Mouse (Mus musculus) urinary bladder, postnatal 10 days (tissue): Measurements from ENCODE around the gene Clcnka.

ENCODE experiments used
- DNase-seq: peaks from one replicate; pipeline ENCODE4 v3.0.0; 2022; ENCODE audit warnings: low spot score

Gene Clcnka

DNA sequence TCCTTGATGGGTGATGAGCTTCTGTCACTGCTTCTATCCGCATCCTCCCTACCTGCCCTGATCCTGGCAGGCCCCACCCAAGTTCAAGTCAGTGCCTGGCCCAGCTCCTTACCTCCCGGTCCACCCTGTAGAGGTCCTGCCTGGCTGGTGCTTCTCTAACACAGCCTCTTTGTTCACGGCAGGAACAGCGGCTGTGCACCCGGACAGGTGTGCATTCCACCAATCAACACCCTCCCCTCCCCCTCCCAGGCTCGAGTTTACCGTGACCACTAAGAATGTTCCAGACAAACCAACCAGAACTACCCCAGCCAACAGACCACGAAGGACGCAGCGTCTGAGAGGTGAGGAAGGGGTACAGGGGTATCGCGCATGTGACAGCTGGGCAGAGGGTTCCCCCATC lies at the start of gene Clcnka:
TSS of gene Clcnka (minus strand) at position 180 of the 400 bp plus-strand sequence.
- DNase-seq, result no peak

DNA sequence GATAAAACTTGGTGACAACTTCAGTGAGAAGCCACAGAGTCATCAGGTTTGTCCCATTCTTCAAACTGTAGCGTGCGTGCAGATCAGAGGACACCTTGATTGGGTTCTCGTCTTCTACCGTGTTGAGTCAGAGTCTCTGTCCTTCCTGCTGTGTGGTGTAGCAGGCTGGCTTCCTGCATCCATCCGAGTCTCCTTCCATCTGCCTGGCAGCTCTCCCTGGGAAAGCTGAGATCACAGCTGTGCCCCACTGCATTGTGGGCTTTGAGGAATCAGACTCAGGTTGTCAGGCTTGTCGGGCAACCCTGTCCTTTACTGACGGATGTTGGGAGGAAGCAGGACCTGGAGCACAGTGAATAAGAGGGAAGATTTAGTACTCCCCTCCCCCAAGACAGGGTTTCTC lies 47.7 kb upstream of the Clcnka start:
- no peak for DNase-seq

DNA sequence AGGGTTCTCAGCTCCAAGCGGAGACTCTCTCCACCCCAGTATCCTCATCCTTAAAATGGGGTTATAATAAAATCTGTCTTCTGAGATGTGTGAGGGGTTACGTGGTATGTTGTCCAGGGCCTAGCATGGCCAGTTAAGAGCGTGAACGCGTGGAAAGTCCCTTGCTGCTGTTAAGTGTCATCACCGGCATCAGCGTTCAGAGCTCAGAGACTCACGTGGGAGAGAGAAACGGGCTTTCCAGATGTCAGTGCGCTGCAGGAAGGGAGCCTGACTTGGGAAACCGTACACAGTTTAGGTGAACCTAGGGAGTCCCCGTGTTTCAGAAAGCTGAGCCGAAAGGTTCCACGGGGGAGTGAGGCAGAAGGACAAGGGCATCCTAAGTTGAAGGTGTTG lies 46.8 kb upstream of the Clcnka start:
- no peak for DNase-seq

DNA sequence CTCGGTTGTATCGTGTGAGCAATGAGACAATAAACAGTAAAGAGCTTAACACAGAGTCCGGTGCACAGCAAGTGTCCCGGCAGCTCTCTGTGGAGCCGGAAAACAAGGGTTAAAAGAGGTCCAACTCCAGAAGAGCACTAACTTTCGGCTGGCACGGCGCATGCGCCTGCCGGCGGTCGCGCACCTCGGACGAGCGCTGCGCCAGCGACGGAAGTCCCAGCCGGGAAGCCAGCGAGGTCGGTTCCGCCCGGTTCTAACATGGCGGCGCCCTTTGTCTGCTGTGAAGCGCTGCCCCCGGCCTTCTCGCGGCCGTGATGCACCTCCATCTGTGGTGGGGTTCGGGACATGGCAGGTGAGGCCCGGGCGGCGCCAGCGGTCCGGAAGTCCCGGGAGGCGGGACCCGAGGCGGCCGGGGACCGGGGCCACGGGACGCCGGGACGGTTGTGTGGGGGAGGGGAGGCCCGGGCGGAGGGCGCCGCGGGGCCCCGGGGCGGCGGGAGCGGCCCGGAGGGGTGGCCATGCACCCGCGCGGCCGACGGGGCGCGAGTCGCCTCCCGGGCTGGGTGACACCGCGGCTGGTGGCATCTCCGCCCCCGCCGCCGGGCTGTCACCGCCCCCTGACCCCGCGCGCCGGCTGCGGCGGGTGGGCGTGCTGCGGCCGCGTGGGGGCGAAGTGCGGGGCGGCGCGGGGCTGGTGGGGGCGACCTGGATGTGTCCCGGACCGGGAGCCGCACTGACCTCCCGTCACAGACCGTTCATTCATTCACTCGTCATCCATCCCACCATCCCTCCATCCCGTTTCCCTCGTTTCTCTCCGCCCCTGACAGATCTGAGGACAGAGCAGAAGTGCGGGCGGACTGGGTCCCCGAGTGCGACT lies 46.2 kb upstream of the Clcnka start, which contains the start of gene Zbtb17:
TSS of gene Zbtb17 (plus strand) at position 204 of the 877 bp plus-strand sequence.
- peak; percentile 64 for DNase-seq

DNA sequence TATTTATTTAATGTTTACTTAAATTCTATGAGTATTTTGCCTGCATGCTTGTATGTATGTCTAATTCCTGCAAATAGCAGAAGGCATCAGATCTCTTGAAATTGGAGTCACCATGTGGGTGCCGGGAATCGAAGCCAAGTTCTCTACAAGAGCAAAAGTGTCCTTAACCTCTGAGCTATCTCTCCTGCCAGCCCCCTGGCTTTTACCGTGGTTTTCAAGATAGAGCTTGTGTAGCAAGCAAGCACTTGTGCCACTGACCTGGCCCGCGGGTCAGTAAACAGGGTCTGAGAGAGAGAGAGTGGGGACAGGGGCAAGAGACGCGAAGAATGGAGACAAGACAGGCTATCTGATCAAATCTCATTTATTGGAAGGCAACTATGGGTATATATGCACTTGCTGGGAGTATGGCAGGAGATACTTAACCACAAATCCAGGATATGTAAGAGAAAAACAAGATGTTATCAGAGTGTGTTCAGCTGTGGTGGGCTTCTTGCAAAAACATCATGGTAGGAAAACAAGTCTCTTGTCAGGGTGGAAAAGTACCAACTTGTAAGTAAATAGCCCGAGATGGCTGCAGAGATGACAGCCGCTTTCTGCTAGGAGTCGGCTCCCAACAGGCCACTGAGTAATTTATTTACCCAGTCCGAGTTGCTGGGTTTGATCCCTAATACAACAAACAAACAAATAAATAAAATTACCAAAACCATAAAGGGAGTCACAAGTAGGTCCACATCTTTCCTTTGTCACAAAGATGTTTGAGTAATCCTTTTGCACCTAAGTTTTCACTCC lies 45.3 kb upstream of the Clcnka start:
- no peak for DNase-seq

DNA sequence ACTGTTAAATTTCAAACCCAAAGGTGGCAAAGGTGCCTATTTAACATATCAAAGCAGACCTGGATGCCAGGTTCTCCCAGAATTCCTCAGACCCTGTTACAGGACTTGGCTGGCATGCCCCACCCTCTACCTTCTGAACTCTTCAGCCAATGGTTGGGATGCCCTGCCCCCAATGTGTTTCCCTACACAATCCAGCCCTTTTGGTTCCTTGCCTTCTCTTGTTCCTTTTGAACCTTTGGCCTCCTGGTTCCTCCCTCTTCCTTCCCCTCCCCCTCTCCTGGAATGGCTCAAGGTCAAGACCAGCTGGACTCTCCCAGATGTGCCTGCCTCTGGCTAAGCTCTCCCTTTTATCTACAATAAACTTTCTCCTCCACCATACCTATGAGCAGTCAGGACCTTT lies 42.4 kb upstream of the Clcnka start:
- DNase-seq, result no peak

DNA sequence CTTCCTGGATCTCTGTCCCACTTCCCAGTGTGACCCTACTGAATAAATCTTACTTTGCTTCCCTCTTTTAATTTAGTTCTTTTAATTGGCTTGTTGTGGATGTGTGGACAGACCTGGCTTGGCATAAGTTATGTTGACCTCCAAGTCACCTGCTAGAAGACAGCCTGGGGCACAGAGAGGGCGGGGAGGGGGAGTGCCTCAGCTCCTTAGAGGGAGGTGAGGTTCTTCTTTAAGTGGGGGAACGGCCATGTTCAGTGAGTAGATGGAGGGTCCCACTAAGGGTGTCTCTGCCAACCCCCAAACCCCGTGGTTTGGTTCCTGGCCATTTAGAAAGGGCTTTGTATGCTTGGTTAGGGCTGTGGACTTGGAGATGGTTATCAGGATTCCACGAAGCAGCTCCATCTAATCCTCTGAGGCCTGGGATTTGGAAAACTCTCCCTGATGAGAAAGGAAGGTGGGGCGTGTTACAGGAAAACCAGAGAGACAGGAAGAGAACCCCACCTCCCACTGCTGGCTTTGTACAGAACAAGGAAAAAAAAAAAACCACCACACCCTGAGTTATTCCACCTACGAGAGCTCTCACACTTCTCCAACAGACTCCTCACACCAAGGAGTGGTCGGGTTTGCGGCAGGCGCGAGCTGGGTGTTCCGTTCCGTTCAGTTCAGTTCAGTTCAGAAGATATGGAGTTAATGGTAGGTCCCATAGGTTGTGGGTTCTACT lies 40.7 kb upstream of the Clcnka start:
- no peak for DNase-seq

DNA sequence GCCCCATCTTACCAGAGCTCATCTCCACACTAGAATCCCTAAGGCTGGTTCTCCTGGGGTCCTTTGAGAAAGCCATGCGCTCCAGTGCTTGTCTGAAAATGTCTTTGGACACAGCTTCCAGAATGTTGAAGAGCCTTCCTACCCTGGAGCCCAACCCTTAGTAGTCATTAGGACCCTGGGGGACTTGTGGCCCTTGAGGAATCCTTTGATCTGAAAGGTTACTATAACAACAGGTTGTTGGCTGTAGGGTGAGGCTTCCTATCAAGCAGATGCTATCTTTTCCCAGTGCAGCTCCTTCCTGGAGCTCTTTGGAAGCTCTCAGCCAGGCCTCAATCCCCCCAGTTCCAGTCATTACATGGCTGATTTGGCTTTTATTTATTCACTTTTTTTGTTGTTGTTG lies 37.5 kb upstream of the Clcnka start, which contains the start of gene Srarp:
TSS of gene Srarp (minus strand) at position 132 of the 400 bp plus-strand sequence.
- DNase-seq, result no peak

DNA sequence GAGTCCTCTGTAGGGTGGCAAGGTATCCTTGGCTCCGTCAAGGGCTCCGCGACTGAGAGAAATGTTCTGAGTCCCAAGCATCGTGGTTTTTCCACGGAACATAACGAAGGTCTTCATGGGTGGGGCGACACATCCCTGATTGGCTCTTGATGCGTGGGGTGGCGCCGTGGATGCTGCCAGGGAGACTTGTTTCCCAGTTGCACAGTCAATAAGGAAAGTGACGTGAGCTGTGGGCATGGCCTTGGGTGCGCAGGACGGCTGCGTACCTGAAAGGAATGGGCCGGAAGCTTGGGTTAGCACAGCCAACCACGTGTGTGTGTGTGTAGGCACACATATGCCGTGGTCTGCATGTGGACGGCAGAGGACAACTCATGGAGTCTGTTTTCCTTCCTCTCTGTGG lies 34.7 kb upstream of the Clcnka start:
- no peak for DNase-seq

DNA sequence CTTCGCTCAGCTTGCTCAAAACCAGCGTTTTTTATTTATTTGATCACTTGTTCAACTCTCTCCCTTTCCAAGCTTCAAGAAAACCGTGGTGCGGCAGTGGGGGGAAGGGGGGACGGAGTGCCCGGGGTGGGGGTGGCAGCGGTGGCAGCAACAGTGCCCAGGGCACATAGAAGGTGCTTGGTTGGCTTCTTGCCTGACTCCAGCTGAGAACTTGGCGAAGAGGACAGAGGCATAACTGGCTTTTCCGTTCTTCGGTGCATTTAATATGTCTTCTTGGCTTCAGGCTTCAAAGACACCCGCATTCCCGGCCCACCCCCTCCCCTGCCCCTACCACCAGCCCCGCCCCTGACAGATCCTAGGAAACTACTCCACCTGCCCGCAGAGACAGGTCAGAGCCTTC lies 34.1 kb upstream of the Clcnka start:
- no peak for DNase-seq

DNA sequence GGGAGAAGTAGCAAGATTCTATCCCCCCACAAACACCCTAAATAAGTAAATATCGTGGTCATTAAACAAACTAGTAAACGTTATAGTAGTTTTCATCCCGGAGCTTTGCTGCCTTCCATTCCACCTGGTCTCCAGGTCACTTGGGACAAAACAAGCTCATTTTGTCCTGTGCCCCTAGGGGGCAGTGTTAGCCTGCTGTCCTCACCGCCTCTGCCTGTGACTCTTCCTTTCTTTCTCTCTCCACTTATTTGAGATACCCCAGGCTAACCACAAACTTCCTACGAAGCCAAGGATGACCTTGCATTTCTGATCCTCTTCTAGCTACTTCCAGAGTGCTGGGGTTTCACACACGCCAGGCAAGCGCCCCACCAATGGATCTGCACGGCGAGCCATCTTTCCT lies 32.5 kb upstream of the Clcnka start:
- no peak for DNase-seq

GRCm38 (mm10) chr4:141429847-141430246 lies 31.3 kb upstream of the Clcnka start:
- DNase-seq, result no peak

- no peak for DNase-seq
These were observed 30.9 kb upstream of the Clcnka start for GRCm38 (mm10) chr4:141429381-141429780.

GRCm38 (mm10) chr4:141427921-141428320 lies 29.4 kb upstream of the Clcnka start:
- DNase-seq, result no peak

DNA sequence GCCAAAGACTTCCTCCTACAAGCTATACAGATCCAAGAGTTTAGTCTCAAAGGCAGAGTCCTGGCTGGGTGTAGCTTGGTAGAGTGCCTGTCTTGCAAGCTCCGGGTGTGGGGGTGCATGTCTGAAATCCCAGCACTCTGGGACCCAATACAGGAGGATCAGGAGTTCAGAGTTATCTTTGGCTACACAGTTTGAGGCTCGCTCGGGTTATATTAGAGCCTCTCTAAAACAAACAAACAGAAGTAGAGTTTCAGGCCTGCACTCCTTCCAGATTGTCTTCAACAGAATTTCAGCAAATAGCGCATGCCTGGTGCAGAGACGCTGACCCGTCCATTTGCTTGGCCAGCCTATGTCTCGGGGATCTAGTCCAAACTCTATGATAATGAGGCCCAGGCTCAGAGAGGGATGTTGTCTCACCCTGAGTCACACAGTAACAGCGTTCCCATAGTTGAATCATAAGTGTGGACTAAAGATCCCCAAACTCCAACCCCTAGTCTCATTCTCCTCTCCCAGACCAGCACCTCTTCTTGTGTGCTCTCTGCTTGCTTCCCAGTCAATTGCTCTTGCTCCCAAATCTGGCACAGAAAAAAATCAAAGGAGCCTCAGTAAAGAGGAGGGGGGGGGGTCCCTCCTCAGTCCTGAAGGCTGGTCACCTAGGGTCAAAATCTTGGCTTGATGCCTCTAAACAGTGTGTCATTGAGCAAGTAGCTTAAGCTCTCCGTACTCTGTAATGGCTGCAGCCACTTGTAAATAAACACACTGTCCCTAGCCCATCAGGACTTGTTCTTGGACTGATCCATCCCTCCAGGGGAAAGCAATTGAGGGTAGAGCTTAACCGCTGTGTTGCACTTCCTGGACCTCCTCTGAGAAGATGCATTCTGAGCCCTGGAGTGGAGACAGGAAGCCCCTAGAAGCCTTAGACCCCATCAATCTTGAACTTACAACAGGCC lies 28.5 kb upstream of the Clcnka start:
- no peak for DNase-seq

DNA sequence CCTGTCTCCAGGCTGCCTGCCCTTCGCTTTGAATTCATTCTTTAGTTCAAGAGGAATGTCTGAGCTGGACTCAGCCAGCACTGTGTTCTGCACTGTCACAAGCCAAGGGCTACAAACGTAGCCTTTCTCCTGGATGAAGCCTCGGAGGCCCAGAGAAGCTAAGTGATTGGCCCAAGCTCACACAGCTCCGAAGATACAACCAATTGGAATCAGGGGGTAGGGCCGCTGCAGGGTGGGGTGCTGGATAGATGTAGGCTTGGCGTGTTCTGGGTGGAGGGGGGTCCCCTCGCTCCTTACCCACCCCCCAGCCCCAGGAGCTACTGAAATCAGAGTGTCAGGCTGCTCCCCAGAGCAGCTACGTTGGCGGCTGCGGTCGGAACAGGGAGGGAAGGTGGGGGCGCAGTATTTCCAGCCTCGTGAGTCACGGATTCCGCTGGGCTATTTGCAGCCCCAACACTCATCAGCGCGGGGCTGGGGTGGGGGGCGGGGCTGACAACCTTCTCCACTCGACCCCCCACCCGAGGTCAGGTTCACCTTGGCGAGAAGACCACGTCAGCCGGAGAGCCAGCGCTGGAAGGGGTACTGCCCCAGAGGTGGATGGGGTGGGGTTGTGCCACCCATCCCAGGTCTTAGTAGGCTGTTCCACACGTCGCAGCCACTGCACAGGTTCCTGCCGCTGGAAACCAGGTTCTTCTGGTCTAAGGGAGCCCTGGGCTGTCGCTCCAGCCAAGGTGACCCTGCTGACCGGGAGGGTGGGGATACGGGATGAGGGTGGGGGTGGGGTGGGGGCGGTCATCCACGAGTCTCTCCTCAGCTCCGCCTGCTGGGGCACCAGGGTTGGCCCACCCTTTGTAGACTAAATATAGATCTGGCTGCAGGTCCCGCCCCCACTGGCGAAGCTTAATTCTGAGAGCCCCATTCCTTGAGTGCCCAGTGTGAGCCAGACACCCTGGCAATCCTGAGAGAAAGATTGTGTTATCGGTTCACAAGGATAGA lies 27.3 kb upstream of the Clcnka start:
- no peak for DNase-seq

GRCm38 (mm10) chr4:141423691-141424431 lies 25.3 kb upstream of the Clcnka start:
- DNase-seq, result no peak

- DNase-seq, result no peak
These were observed 24.8 kb upstream of the Clcnka start for GRCm38 (mm10) chr4:141423288-141423687.

DNA sequence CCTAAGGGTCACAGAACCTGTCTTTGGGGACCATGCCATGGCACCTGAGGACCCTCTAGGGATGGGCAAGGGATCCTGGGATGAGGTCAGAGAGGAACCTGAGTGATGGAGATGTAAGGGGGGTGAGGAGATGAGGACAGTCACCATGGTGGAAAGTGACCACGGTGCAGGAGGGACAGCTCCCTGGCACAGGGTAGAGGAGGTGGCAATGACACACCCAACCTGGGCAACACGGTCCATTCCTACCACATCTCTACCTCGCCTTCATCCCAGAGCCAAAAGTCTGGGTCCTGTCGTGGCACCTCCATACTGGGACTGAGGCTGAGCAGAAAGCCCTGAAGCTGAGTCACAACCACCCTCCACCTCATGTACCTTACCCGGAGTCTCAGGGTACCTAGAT lies 24.3 kb upstream of the Clcnka start:
- no peak for DNase-seq
